Mouse (Mus musculus): ENCODE measurements around the gene Stau1.
"Not testable (repeated sequence)": the region's sequence is repeated elsewhere in the genome, so short reads cannot be mapped to it uniquely, and the experiment has no call there.

Gene Stau1

GRCm38 (mm10) chr2:166995796-166996532 lies at the start of gene Stau1:
Gene Stau1 (minus strand): TSS chr2:166996299.
- peak; percentile 91 to 95 for DNase-seq (ENCODE audit: low spot score in 2 of 2)

- DNase-seq (ENCODE audit: low spot score in 2 of 2): no peak
Measured at GRCm38 (mm10) chr2:167043400-167044121, 47.5 kb upstream of the Stau1 start.

GRCm38 (mm10) chr2:167039386-167039785 lies 43.3 kb upstream of the Stau1 start:
- no peak for DNase-seq (ENCODE audit: low spot score in 2 of 2)

GRCm38 (mm10) chr2:167038716-167039115 lies 42.6 kb upstream of the Stau1 start:
- DNase-seq (ENCODE audit: low spot score in 2 of 2): no peak

GRCm38 (mm10) chr2:167038297-167038696 lies 42.2 kb upstream of the Stau1 start:
- DNase-seq (ENCODE audit: low spot score in 2 of 2): no peak

- DNase-seq (ENCODE audit: low spot score in 2 of 2): no peak
Measured at GRCm38 (mm10) chr2:167037710-167038109, 41.6 kb upstream of the Stau1 start.

- no peak for DNase-seq (ENCODE audit: low spot score in 2 of 2)
Measured at GRCm38 (mm10) chr2:167030507-167030906, 34.4 kb upstream of the Stau1 start.

GRCm38 (mm10) chr2:167028553-167028952 lies 32.5 kb upstream of the Stau1 start:
- DNase-seq (ENCODE audit: low spot score in 2 of 2): no peak

- DNase-seq (ENCODE audit: low spot score in 2 of 2): no peak
Measured at GRCm38 (mm10) chr2:167019396-167019795, 23.3 kb upstream of the Stau1 start.

- no peak for DNase-seq (ENCODE audit: low spot score in 2 of 2)
Measured at GRCm38 (mm10) chr2:167015382-167015718, 19.3 kb upstream of the Stau1 start.

- DNase-seq (ENCODE audit: low spot score in 2 of 2): peak; percentile 93 to 94
Measured at GRCm38 (mm10) chr2:167014702-167015381, 18.7 kb upstream of the Stau1 start, which contains the start of gene Ddx27. Gene Ddx27 (plus strand): TSS chr2:167015193.

GRCm38 (mm10) chr2:167010546-167010945 lies 14.4 kb upstream of the Stau1 start:
- peak in 1 of 2 experiments; percentile 29 for DNase-seq (ENCODE audit: low spot score in 2 of 2)

- no peak for DNase-seq (ENCODE audit: low spot score in 2 of 2)
Measured at GRCm38 (mm10) chr2:167009483-167009882, 13.4 kb upstream of the Stau1 start.

- not testable (repeated sequence) for DNase-seq (ENCODE audit: low spot score in 2 of 2)
Measured at GRCm38 (mm10) chr2:167007565-167007964, 11.5 kb upstream of the Stau1 start.

- DNase-seq (ENCODE audit: low spot score in 2 of 2): peak in 1 of 2 experiments; percentile 33
Measured at GRCm38 (mm10) chr2:167007001-167007491, 10.9 kb upstream of the Stau1 start.

- no peak for DNase-seq (ENCODE audit: low spot score in 2 of 2)
Measured at GRCm38 (mm10) chr2:167006355-167006754, 10.3 kb upstream of the Stau1 start.

GRCm38 (mm10) chr2:167004099-167004854 lies 8.2 kb upstream of the Stau1 start:
- peak; percentile 62 to 83 for DNase-seq (ENCODE audit: low spot score in 2 of 2)

- no peak for DNase-seq (ENCODE audit: low spot score in 2 of 2)
Measured at GRCm38 (mm10) chr2:167001486-167001885, 5.4 kb upstream of the Stau1 start.

- DNase-seq (ENCODE audit: low spot score in 2 of 2): no peak
Measured at GRCm38 (mm10) chr2:166996533-166996894, 415 bp upstream of the Stau1 start.

- DNase-seq (ENCODE audit: low spot score in 2 of 2): peak in 1 of 2 experiments; percentile 26
Measured at GRCm38 (mm10) chr2:166995021-166995795, 891 bp downstream of the Stau1 start.

- DNase-seq (ENCODE audit: low spot score in 2 of 2): no peak
Measured at GRCm38 (mm10) chr2:166991945-166992344, 4.2 kb downstream of the Stau1 start.
